Mouse (Mus musculus) myocyte (in vitro differentiated cells): ENCODE results near the gene Ssu72.

Experiments
- CEBPB ChIP-seq: IDR thresholded peaks from 2 replicates; pipeline ENCODE4 v1.6.1; 2011; ENCODE audit warnings: mild to moderate bottlenecking, moderate library complexity; ENCODE audit not compliant: poor library complexity, insufficient read depth, severe bottlenecking
- MYOD1 ChIP-seq, 3 experiments: IDR thresholded peaks; one replicate each; pipeline ENCODE4 v1.6.1; 2011; ENCODE audit warnings: control low read depth in 2 of 3, low read depth in 2 of 3, mild to moderate bottlenecking in 2 of 3, moderate library complexity in 1 of 3; ENCODE audit not compliant: insufficient read length in 2 of 3, control insufficient read depth in 1 of 3
- POLR2A ChIP-seq: IDR thresholded peaks from one replicate; pipeline ENCODE4 v1.6.1; 2011; ENCODE audit warnings: low read depth, mild to moderate bottlenecking, control low read depth, moderate library complexity; ENCODE audit not compliant: insufficient read length
- TCF12 ChIP-seq: IDR thresholded peaks from one replicate; pipeline ENCODE4 v1.6.1; 2011; ENCODE audit warnings: mild to moderate bottlenecking, control low read depth; ENCODE audit not compliant: poor library complexity, insufficient read depth, severe bottlenecking
- TCF3 ChIP-seq: IDR thresholded peaks from one replicate; pipeline ENCODE4 v1.6.1; 2011; ENCODE audit warnings: low read depth, control low read depth; ENCODE audit not compliant: insufficient read length
- USF1 ChIP-seq: IDR thresholded peaks from one replicate; pipeline ENCODE4 v1.6.1; 2011; ENCODE audit warnings: low read depth, mild to moderate bottlenecking, control low read depth, moderate library complexity

GRCm38 (mm10) chr4:155733267-155733666 is 28.7 kb downstream of the Ssu72 start:
- TF ChIP-seq POLR2A, result no peak
- TF ChIP-seq TCF12, result no peak
- TF ChIP-seq TCF3, result no peak
- TF ChIP-seq USF1, result no peak
- no peak for TF ChIP-seq CEBPB
- TF ChIP-seq MYOD1 (IDR thresholded peaks at IDR 0.05; ENCODE audit: control insufficient read depth in 1 of 3, insufficient read length in 2 of 3, low read depth in 2 of 3), result no peak
